Mouse (Mus musculus) gastrocnemius, adult 8-10 months (tissue): ENCODE measurements at regions not wholly inside any gene's neighbourhood (a gene's known extent, or its start where the extent isn't known, plus 50 kb on each side); places are given as distances from the start of the nearest gene placed in this dataset.

ENCODE experiments used
- DNase-seq, 2 experiments: peaks; one replicate each; pipeline ENCODE4 v3.0.0; 2022; ENCODE audit warnings: low spot score in 2 of 2

DNA sequence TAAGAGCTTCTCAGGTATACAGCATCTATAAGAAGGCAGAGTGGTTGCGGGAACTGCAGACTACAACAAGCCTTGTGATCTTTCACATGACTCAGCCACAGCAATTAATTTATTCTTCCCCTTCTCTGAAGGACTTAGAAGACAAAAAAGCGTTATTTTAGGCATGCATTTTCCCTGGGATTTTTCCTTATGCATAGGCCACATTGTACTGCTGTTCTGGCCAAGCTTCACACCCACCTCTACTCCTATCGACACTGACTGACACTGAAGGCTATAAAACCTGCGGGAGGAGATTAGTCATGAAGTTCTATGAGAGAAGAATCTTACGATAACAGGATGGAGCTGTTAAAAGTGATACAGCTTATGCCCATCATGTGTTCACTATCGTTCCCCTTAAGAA lies 441.9 kb downstream of the Tox3 start:
- DNase-seq, result no peak

DNA sequence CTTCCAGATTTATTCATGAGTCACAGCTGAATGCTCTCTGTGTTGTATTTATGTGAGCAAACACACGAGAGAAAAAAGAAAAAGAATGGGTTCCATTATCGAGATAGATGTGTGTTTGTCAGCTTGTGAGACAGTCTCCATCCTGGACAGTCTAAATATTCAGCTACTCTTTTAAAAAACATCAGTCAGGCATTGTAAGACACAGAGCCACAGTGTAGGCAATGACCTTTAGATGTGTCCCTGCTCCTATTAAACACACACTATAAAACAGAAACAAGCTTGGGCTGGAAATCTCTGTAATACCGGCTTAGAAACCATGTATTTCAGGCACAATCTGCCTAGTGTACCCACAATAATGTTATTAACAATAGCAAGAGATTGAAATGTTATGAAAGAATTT lies 442.6 kb downstream of the Tox3 start:
- no peak for DNase-seq

DNA sequence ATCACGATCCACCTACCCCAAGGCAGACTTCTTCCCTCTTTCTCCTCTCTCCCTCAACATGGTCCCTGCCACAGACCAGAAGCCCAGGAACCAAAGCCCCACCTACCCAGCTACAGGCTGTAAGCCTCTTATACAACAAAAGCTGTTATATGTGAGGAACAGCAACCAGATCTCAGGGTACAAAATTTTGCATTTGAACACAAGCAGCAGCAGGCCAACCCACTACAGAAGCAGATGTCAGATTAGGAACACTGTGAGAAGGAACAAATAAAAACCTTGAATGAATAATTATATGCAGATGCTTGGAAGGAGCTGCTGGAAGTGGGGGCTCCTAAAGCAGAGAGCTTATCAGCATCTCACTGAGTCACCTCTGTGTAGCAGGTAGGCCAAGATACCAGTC lies 444.8 kb downstream of the Tox3 start:
- DNase-seq, result no peak

DNA sequence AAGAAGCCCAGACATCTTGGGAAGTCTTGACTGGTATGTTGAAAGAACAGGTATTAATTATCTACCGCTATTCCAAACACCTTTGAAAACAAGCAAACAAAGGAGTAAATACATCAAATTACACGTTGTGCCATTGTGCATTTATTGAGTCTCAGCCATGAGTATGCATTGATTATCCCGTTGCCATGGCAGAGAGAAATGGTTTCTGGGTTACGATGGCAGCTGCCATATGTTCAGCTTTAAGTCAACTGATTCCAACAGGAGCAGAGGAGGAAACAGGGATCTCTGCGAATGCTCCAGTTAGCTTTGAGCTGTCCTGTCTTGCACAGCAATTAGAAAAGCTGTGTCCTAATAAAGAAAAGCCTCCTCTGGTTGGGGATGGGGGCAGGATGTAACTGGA lies 475.4 kb downstream of the Tox3 start:
- no peak for DNase-seq

DNA sequence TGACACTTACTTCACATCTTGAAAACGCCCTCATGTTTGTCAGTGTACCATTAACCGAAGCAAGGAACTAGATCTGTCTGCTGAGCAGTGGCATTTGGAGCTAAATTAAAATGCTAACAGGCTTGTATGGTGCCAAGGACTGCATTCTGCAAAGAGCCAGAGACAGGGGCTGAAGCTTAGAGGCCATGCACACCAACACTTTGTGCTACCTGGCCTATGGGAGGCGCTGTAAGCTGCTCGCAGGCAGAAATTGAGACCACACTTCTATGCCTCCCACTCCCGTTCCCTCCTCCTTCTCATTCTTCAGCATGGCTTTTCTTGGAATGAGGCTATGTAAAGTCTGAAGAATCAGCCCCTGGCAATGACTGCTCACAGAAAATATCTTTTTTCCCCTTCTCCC lies 476.2 kb downstream of the Tox3 start:
- DNase-seq, result no peak

DNA sequence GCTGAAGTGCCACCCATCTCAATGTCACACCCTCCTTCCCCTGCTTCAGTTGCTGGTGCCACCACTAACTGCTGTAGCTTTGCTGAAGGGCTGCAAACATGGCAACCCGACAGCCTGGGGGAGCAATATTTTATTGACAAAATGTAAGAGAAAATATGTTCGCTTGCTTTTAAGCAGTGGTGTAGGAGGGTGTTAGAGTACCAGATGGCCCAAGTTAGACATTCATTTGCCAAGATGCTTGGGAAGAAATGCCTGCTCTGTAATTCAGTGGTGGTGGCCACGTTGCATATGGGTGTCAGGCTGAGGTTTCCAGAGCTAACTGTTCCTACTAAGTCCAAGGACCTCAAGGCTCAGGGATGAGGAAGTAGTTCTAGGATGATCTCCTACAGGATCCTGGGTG lies 488.3 kb downstream of the Tox3 start:
- no peak for DNase-seq

DNA sequence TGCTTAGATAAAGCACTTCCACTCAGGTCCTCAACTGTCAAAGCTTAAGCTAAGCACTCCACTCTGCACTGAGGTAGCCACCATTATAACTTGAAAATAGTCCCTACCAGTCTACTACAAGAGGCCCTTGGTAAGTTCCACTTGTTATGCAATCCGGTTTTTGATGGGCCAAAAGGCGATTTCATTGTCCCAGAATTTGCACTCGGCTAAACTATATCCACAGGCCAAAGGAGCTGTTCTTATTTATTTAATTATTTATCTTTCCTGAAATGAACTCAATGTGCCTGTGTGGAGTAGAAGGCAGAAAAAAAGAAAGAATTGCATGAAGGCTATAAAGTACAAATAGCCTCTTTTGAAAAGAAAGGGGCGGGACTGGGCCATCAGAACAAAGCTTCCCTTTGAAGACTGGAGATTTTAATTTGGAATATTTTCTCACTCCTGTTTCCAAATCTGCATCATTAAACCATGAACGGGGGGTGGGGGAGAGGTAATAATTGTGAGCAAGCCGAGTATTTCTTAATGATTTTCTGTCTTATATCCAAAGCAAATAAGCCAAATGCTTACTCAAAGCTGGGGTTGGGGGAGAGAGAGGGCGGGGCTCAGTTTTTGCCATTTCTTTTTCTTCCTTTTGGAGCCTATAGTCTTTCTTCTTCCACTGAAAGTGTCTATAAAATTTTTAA lies 489.3 kb downstream of the Tox3 start:
- DNase-seq, result no peak

DNA sequence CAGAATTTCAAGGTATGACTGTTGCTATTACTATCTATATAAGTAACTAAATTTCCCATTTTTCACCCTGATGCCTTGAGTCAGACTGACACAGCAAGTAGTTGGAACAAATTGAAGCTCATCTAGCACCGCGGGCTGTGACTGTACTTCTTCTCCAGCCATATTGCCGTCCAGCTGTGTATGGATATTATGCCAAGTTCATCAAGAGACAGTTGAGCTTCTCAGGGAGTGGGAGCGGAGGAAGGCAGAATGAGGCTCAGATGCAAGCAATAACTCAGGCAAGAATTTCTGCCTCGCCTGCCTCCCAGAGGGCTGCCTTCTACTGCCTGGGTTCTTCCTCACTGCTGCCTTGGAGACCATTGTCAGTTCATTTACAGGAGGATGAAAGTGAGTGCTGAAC lies 492.6 kb downstream of the Tox3 start:
- DNase-seq, result no peak

DNA sequence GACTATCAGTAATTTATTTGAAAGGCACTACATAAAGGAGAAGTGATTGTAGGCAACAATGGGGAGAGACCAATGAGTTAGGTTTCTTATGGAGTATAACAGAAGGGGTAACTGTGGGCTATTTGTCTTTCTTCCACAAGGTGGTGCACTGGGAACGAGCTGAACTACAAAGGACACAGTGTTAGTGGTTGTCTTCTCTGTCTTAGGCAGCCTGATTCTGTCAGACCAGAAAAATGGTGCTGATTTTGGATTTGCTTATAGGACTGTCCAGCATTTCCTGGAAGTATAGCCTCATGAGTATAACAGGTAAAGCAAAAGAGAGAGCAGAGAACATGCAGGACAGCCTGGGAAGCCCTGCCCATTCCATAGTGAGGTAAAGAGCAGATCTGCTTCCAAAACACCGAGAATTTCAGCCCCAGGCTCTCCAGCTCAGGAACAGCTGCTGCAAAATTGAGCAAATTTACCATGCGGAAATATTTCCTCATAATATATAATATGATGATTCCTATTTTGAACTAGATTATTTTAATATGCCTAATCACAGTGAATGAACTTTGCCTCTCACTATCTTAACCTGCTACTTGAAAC lies 497.8 kb downstream of the Tox3 start:
- no peak for DNase-seq

DNA sequence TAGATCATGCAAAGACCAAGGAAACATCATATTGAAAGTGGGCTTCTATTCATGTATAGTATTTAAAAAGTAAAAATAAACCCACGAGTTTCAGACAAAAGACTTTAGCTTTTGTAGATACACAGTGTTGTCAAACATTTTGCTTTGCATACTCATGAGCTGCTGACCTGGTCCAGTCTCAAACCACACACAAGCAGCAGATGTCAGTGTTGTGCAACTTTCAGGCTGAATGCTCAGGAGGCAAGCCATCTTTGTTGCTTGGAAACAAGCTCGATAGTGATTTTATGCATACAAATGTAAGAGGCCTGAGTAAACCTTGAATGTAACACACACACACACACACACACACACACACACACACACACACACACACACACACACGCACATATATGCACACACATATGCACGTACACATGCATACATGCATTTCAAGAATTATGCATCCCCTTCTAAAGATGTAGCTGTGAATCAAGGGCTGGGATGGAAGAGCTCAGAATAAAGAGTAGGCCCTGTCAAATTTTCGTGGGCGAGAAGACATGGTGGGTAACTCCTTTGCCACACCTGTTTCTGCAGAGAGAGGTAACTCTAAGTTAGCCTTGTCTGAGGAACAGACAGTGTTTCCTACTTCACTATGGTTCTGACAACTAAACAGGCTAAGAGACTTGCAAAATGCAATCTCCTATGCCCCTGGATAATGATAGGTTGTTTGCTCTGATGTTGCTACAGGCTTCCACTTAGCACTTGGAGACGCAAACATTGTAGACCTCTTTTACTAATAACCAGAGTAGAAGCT lies 498.5 kb downstream of the Tox3 start:
- DNase-seq, result no peak

DNA sequence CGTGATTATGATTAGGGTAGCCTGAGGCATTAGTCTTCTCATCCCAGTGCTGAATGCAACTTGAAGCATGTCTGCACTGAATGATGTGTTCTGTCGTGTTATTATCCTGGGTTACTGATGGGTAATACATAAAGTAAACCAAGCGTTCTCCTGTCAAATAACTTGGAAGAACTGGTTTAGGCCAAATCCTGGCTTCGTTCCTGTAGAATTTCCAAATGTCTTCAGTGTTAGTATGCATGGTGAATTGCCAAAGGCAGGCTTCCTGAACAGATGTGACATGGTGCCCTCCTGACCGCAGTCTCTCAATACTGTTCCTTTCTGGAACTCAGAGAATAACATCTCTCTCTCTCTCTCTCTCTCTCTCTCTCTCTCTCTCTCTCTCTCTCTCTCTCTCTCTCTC lies 509.6 kb downstream of the Tox3 start:
- no peak for DNase-seq

DNA sequence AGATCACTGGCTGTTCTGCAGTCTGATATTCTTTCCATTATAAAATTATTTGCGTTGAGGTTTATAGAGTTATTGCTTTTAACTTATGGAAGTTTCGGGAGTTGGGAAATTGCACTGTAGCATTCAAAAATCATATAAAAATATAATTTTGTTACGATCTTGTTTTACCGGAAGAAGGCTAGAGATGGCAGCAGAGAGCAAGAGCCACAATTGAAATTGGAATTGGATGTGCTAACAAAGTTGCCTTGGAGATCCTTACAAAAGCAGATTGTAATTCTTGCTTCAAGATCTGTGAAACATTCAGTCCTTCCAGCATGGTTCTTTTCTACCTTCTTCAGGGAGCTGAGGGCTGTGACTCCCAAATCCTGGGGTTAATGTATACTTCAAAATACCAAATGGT lies 514.4 kb downstream of the Tox3 start:
- no peak for DNase-seq

DNA sequence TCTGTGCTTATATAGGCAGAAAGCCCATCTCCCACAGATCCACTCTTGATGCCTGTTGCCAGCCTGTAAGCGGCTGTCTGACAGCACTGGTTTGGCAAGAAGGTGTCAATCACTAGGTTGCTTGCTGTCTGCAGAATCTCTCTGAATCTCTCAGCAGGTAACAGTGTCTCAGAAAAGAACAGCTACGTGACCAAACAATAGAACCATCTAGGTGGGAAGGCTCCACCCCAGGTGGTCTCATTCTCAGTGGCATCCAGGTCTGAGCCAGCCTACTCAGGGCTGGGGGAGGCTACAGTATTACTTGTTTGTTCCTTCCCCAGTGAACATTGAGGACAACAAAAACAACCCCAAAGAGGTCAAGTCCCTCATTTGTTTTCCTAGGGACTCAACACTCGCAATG lies 523.6 kb downstream of the Tox3 start:
- no peak for DNase-seq

DNA sequence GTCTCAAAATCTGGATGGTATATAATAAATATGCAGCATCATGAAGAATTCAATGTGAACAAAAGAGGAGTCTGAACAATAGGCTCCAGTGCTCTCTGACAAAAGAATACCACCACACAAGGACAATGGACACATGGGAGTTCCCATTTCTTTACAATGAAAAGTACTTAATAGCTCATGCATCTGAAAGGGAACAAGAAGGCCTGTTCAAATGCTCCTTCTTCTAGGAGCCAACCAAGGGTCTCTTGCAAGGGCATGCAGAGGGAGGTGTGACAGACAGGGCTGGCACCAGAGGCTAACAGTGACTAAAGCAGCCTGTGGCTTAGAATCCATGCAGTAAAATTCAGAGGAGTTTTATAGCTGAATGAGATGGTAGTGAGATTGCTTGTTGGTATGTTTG lies 524.5 kb downstream of the Tox3 start:
- no peak for DNase-seq

DNA sequence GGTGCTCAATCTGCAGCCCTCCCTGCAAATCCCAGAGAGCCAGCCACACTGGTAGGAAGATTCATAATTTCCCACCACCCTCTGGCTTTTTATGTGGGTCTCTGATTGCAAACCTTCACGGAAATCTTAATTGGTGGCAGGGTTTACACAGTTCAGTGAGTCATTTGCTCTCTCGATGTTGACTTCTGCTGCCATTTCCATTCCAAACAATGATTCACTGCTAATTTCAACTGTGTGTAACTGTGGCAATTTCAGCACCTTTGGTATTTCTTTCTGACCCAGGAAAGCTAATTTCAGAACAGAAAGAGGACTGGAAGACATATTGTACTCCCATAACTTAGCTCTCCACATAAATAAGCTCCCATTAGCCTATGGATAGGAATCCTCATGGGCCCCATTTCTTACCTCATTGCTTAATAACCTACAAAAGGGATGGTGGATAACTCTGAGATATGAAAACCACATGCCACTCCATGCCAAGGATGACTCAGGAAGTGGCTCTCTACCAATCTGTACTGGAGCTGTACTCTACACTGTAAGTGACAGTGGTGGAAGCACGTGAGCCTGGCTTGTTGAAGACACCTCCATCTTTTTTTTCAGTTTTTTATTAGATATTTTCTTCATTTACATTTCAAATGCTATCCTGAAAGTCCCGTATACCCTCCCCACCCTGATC lies 536.0 kb downstream of the Tox3 start:
- no peak for DNase-seq

DNA sequence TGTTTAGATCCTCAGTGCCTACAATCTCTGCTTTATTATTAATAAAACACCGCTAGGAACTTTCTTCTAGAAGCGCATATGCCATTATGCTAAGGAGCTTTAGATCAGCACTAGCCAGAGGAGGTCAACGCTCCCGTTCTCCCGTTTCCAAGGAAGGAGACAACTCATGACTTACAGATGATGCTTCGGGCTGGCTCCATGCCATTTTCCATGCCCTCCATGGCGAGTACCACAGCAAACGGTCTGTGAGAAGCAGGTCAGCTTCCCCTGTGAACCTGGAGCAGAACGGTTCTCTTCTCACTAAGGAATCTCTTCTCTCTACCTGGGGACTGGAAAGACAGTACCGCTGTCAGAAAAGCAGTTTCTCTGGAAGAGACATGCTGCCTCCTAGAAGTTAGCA lies 559.8 kb downstream of the Tox3 start:
- no peak for DNase-seq

DNA sequence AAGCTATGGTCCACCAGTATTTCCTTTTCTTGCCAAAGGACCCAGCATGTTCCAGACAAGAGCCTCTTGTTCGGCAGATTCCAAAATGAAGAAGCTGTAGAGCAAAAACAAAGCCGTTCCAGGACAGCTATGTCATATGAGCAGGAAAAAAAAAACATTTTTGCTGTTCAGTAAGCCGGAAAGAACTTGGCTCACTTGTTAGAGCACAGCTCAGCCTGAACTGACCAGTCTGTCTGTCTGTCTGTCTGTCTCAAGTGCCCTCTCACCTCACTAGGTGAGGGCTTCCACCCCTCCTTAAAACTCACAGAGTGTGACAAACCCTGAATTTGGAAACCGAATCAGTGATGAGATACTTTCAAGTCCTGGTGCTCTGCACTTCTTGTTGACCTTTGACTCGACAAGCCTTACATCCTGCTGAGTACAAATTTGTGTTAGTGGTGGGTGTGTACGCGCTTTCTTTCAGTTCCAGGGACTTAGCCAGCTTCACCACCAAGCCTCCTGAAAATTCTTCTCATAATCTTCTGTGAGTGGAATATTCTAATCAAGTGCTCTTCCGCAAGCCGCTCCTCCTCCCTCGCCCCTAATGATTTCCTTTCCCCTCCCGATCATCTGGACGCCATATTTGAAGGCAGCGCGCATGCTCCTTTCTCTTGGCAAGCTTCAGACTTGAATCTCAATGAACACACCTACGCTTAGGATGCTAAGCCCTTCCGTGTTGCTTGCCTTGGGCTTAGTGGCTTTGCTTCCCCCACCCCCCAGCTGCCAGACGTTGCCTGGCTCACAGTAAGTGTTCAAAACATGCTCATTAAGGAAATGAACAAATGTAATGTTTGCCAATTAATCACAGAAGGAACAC lies 560.9 kb downstream of the Tox3 start:
- DNase-seq, result no peak

DNA sequence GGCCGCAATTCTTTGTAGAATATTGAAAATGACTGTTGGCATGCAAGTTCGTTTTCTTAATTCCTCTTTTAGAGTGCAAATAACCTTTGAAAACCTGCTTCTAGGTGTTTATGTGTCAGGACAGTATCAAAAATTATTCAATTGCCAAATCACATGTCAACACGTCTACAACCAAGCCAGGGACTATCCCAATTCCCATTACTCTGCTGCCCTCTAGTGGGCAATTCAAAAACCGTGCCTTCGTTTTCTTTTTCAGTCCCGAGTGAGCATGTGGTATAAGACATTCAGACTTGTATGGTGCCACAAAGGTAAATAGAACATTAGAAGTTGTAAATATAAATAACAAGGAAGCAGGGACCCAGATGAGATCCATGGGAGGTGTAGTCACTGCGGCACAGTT lies 563.1 kb downstream of the Tox3 start:
- DNase-seq, result peak in 1 of 2 experiments; percentile 7

DNA sequence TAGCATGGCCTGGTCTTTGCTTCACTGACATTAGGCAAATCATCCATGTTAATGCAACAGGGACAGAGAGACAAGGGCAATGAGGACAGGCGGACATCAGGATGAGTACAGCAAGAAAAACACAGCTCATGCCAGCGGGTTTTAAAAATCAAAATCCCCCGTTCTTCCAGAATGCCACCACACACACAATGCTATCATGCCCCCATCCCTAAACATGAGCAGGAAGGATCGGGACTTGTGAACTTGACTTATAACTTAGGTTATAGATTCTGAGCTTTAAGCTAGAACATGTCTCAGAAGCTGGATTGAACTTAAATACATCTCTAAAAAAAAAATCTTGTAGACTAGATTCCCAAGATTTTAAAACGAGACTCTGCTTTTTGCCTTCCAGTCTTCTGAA lies 564.8 kb downstream of the Tox3 start:
- no peak for DNase-seq

DNA sequence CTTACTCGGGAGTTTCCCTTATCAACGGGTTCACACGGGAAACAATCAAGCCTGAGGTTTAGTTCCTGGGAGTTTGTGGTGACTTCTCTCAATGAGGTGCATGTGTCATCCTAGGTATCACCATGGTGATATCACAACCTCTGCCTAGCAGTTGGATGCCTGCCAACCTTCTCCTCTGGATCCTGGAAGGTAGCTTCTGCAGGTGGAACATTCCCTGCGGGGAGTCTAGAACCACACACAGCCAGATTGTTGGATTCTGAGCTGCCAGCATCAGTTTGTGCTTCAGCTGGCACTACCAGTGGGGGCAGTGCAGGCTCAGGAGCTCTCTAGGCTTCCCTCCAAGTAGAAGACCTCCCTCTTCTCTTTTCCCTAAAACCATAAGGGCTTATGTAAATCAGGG lies 581.8 kb downstream of the Tox3 start:
- no peak for DNase-seq

DNA sequence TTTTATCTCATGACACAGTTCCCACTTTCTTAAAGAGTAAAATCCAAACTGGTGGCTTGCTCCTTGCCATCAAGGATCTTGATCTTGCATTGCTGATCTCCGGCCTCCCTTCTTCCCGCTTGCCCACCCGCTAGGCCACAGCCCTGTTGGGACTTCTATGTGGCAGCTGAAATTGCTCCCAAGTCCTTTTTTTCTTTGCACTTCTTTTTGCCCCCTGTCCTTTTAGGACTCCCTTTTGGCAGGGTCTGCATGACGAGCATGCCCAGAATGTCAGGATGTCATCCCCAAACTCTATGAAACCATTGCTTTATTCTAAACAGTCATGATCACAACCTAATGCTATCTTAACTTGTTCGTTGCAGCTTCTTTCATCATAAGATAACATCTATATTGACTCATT lies 588.6 kb downstream of the Tox3 start:
- no peak for DNase-seq
